Mouse (Mus musculus): ENCODE data around the gene Hnrnpu. TPM values are rescaled to one million over a fixed set of nuclear protein-coding genes. Genes with fewer than 3 reads are reported as not detected.

Gene Hnrnpu
- 279 and 486 TPM in 2 replicates for polyA plus RNA-seq (2012; ENCODE audit: low replicate concordance)

GRCm38 (mm10) chr1:178337551-178338317, at the start of gene Hnrnpu:
Hnrnpu (minus strand) TSS chr1:178337797.

GRCm38 (mm10) chr1:178318389-178319184, 19.0 kb downstream of the Hnrnpu start, which contains the start of gene Cox20:
Cox20 (plus strand) TSS chr1:178319130.

Other genes with a start within 250 kb of the Hnrnpu start
- 4.4 and 8.8 TPM in 2 replicates for gene Desi2, start 150.4 kb downstream of the Hnrnpu start, polyA plus RNA-seq (2012; ENCODE audit: low replicate concordance)
- 2.8 and 17.1 TPM in 2 replicates for gene Cox20, start 18.7 kb downstream of the Hnrnpu start, polyA plus RNA-seq (2012; ENCODE audit: low replicate concordance)
- 0.29 TPM in 1 of 2 replicates, not detected in the other for gene Efcab2, start 68.3 kb upstream of the Hnrnpu start, polyA plus RNA-seq (2012; ENCODE audit: low replicate concordance)
- 0.09 and 0.13 TPM in 2 replicates for gene Kif26b, start 191.3 kb upstream of the Hnrnpu start, polyA plus RNA-seq (2012; ENCODE audit: low replicate concordance)

Data from hematopoietic multipotent progenitor cell, adult 10-12 weeks (in vitro differentiated cells).